Mouse (Mus musculus) right cerebral cortex, postnatal 10 days (tissue): ENCODE data around the gene Ceacam18.
"Not testable (repeated sequence)": the region's sequence is repeated elsewhere in the genome, so short reads cannot be mapped to it uniquely, and the experiment has no call there.

Experiments used
- DNase-seq, 2 experiments: peaks; one replicate each; pipeline ENCODE4 v3.0.0; 2021; ENCODE audit warnings: low spot score in 2 of 2

The Ceacam18 gene

GRCm38 (mm10) chr7:43667221-43667620 is 32.7 kb downstream of the Ceacam18 start:
- not testable (repeated sequence) for DNase-seq

- no peak for DNase-seq
These were observed 34.1 kb downstream of the Ceacam18 start for GRCm38 (mm10) chr7:43668582-43668981.

DNA sequence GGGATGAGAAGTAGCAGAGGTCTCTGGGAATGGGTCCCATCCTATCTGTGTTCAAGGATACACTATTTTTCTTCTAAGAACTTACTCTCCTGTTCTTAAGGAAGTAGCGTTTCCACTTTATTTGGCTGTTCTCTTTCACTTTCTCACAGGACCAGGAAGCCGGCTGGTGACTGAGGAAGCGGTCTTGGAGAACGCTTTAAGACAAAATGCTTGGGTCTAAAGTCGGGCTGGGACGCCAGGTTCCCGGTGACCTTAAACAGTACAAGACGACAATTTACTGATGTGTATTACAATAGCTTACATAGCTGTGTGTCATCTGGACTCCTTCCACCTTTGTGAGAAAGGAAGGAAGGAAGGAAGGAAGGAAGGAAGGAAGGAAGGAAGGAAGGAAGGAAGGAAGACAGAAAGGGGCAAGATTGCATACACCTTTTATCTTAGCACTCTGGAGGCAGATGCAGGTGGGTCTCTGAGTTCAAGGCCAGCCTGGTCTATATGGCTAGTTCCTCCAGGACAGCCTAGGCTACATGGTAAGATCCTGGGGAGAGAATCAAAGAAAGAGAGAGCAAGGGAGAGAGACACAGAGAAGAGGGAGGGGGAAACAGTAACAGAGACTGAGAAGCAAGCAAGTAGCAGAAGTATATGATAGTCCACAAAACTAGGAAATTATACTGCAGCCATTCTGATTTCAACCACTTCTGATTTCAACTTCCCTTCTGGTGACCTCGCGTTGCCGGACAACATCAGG is 36.7 kb downstream of the Ceacam18 start:
- DNase-seq: peak in 1 of 2 experiments; percentile 25

DNA sequence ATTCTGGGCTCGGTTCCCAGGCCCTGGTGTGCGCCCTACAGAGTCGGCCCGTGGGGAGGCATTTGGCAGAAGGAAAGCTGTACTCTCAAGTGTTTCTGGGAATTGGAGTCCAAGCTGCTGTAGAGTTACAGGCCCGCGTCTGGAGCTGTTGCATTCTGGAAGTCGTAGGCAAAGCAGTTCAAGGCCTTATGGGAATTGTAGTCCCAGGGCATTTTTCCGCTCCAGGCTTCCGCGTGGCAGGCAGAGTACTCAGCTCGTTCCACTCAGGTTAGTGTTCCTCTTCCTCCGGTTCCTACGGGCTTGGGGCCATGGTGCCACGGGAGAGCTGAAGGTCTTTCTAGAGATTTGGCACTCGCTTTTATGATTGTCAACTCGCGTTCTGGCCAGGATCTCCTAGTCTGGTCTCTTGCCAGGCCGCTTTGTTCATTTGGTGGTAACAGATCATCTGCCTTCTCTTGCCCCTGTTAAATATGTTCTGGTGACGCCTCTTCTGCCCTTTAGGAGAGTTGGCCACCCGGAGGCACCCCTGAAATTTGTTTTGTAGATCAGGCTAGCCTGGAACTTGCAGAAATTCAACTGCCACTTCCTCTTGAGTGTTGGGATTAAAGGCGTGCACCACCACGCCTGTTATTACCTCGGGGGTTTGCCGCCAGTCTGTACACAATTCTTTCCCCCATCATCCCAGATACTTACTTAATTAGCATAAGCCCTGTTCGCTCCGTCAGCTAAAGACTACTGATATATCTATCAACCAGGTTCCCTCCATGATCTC is 37.5 kb downstream of the Ceacam18 start, which contains the start of gene Ctu1:
Gene Ctu1 (plus strand): TSS at position 208 of the 772 bp plus-strand sequence.
- peak; percentile 95 to 98 for DNase-seq

DNA sequence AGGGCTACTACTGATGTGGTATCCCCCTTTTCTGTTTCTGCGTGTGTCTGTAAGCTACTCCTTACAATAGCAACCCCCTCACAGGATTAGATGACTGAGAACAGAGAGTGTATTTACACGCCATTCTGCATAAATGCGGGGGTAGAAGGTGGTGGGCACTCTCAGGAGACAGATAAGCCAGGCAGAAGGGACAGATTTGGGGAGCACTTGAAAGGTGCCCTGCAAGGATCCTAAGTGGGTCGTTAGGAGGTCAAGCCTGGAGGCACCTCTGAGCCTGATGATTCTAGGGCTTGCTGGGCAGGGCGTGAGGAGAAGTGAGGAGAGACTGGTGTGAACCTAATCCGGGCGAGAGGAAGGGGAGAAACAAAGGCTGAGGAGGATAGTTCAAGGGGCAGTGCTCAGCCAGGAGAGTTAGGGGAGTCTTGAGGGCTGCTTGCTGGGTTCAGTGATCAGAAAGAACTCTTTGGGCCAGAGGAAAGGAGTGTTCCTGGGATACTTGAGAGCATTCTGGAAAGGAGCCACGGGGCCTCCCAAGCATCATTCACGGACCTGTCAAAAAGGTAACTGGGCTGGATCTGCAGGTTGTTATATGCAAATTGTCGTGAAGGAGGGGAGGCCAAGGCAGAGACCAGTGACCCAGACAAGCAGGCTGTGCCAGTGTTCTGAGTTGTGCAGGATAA is 38.2 kb downstream of the Ceacam18 start:
- DNase-seq: no peak

DNA sequence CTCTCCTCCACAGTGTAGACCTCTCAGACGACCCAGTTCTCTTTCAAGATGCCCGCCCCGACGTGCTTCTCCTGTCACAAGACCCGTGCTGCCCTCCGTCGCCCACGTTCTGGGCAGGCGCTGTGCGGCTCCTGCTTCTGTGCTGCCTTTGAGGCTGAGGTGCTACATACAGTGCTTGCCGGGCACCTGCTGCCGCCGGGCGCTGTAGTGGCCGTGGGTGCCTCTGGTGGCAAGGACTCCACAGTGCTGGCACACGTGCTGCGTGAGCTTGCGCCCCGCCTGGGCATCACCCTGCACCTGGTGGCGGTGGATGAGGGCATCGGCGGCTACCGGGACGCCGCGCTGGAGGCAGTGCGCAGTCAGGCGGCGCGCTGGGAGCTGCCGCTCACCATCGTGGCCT is 40.6 kb downstream of the Ceacam18 start:
- peak in 1 of 2 experiments; percentile 25 for DNase-seq

- DNase-seq: peak in 1 of 2 experiments; percentile 32
These were observed 44.0 kb downstream of the Ceacam18 start for GRCm38 (mm10) chr7:43678517-43678916.

GRCm38 (mm10) chr7:43680960-43681359 is 46.5 kb downstream of the Ceacam18 start:
- DNase-seq: peak; percentile 73 to 83

GRCm38 (mm10) chr7:43682511-43682910 is 48.0 kb downstream of the Ceacam18 start:
- DNase-seq: not testable (repeated sequence)

DNA sequence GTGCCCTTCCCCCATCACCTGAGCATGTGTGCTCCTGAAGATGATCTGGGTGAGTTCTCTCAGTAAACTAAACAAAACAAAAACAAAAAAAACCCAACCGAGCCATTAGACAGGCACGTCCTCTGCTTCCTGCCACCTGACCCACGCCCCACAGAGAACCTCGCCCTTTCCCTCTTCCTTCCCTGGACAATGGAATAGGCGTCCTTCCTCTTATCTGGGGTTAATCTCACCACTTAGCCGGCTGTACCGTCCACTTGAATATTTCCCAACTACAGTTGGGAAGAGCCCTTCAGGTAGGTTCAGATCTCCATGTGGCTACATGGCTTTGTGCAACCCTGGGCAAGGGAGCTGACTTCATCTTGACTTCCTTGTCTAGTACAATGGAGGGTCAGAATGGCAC is 50.6 kb downstream of the Ceacam18 start:
- DNase-seq: no peak

GRCm38 (mm10) chr7:43690118-43690517 is 55.6 kb downstream of the Ceacam18 start, which contains the start of gene Klk14:
Gene Klk14 (plus strand): TSS chr7:43690418.
- no peak for DNase-seq
